Mouse (Mus musculus) MEL (cell line): ENCODE measurements around the gene Foxj3. TPM values are rescaled to one million over a fixed set of nuclear protein-coding genes. Genes with fewer than 3 reads are reported as not detected.

Experiments used
- DNase-seq: peaks from one replicate; pipeline ENCODE4 v3.0.0; 2011; ENCODE audit warnings: low read depth, low spot score
- H3K27ac ChIP-seq: 2 replicates; pipeline ENCODE4 v1.5.1; 2012; ENCODE audit warnings: low read depth, mild to moderate bottlenecking, control low read depth, low read length, moderate library complexity; ENCODE audit not compliant: control insufficient read depth
- H3K27me3 ChIP-seq, 2 experiments: fragments of 150-350 bp in 1 of 2; sonication (generic) in 1 of 2; 2 replicates each; pipeline ENCODE4 v1.6.1; 2012; ENCODE audit warnings: low read length in 2 of 2, mild to moderate bottlenecking in 2 of 2, improper control_type of control experiment in 1 of 2, moderate library complexity in 1 of 2; ENCODE audit not compliant: insufficient read depth in 2 of 2, control insufficient read depth in 1 of 2
- H3K36me3 ChIP-seq, 2 experiments: 2 replicates each; pipeline ENCODE4 v1.6.1; 2012 to 2014; ENCODE audit warnings: low read length in 2 of 2, improper control_type of control experiment in 1 of 2, inconsistent platforms in 1 of 2, mild to moderate bottlenecking in 1 of 2; ENCODE audit not compliant: insufficient read depth in 2 of 2, control insufficient read depth in 1 of 2
- H3K4me1 ChIP-seq, 2 experiments: fragments of 150-350 bp in 1 of 2; sonication (generic) in 1 of 2; 2 replicates each; pipeline ENCODE4 v1.6.1; 2012; ENCODE audit warnings: low read length in 2 of 2, improper control_type of control experiment in 1 of 2, mild to moderate bottlenecking in 1 of 2; ENCODE audit not compliant: insufficient read depth in 2 of 2, control insufficient read depth in 1 of 2
- H3K4me3 ChIP-seq, 2 experiments: fragments of 150-350 bp in 1 of 2; sonication (generic) in 1 of 2; 2 replicates each; pipeline ENCODE4 v1.5.1; 2012; ENCODE audit warnings: low read depth in 2 of 2, low read length in 2 of 2, mild to moderate bottlenecking in 2 of 2, moderate library complexity in 2 of 2, control low read depth in 1 of 2, improper control_type of control experiment in 1 of 2; ENCODE audit not compliant: control insufficient read depth in 1 of 2, insufficient read depth in 1 of 2
- H3K79me2 ChIP-seq: 2 replicates; pipeline ENCODE4 v1.6.1; 2012; ENCODE audit warnings: mild to moderate bottlenecking, low read length, moderate library complexity; ENCODE audit not compliant: control insufficient read depth, poor library complexity, insufficient read depth
- H3K9ac ChIP-seq: 2 replicates; pipeline ENCODE4 v1.6.1; 2012; ENCODE audit warnings: low read depth, mild to moderate bottlenecking, control low read depth, low read length, moderate library complexity; ENCODE audit not compliant: control insufficient read depth, poor library complexity, severe bottlenecking
- H3K9me3 ChIP-seq: fragments of 150-350 bp; sonication (generic); replicated peaks from 2 replicates; pipeline ENCODE4 v1.6.1; 2012; ENCODE audit warnings: mild to moderate bottlenecking, low read length, improper control_type of control experiment, moderate library complexity; ENCODE audit not compliant: insufficient read depth
- BHLHE40 ChIP-seq: IDR thresholded peaks from 2 replicates; pipeline ENCODE4 v1.6.1; 2012; ENCODE audit warnings: low read depth, mild to moderate bottlenecking, inconsistent platforms, low read length, improper control_type of control experiment, borderline replicate concordance
- CHD1 ChIP-seq: IDR thresholded peaks from 2 replicates; pipeline ENCODE4 v1.6.1; 2012; ENCODE audit warnings: low read depth, mild to moderate bottlenecking, inconsistent platforms, low read length, improper control_type of control experiment
- CHD2 ChIP-seq: IDR thresholded peaks from 2 replicates; pipeline ENCODE4 v1.6.1; 2011; ENCODE audit warnings: low read length, improper control_type of control experiment
- E2F4 ChIP-seq: IDR thresholded peaks from 2 replicates; pipeline ENCODE4 v1.6.1; 2011; ENCODE audit warnings: low read depth, low read length, improper control_type of control experiment, borderline replicate concordance
- EP300 ChIP-seq, 2 experiments: IDR thresholded peaks; 2 replicates each; pipeline ENCODE4 v1.6.1; 2011; ENCODE audit warnings: improper control_type of control experiment in 2 of 2, low read length in 2 of 2, low read depth in 1 of 2, mild to moderate bottlenecking in 1 of 2
- ETS1 ChIP-seq: IDR thresholded peaks from 2 replicates; pipeline ENCODE4 v1.6.1; 2012; ENCODE audit warnings: low read depth, mild to moderate bottlenecking, inconsistent platforms, low read length, improper control_type of control experiment, moderate library complexity
- GABPA ChIP-seq: IDR thresholded peaks from 2 replicates; pipeline ENCODE4 v1.6.1; 2012; ENCODE audit warnings: low read depth, mild to moderate bottlenecking, inconsistent platforms, low read length, improper control_type of control experiment, moderate library complexity
- GATA1 ChIP-seq: IDR thresholded peaks from 2 replicates; pipeline ENCODE4 v1.6.1; 2011; ENCODE audit warnings: low read depth, low read length, improper control_type of control experiment
- HCFC1 ChIP-seq: IDR thresholded peaks from 2 replicates; pipeline ENCODE4 v1.6.1; 2012; ENCODE audit warnings: low read depth, mild to moderate bottlenecking, inconsistent platforms, low read length, improper control_type of control experiment, moderate library complexity
- JUND ChIP-seq: IDR thresholded peaks from 2 replicates; pipeline ENCODE4 v1.6.1; 2011; ENCODE audit warnings: low read depth, mild to moderate bottlenecking, improper control_type of control experiment, low read length
- KAT2A ChIP-seq: conservative IDR thresholded peaks from 2 replicates; pipeline ENCODE4 v1.6.1; 2012; ENCODE audit warnings: low read depth, low read length, improper control_type of control experiment, inconsistent platforms
- MAX ChIP-seq: IDR thresholded peaks from 2 replicates; pipeline ENCODE4 v1.6.1; 2011; ENCODE audit warnings: low read length, improper control_type of control experiment
- MEF2A ChIP-seq: IDR thresholded peaks from 2 replicates; pipeline ENCODE4 v1.6.1; 2014; ENCODE audit warnings: low read depth, mild to moderate bottlenecking, inconsistent platforms, low read length, improper control_type of control experiment; ENCODE audit not compliant: poor library complexity, insufficient replicate concordance, severe bottlenecking; ENCODE audit errors: extremely low read depth
- MYB ChIP-seq: IDR thresholded peaks from 2 replicates; pipeline ENCODE4 v1.6.1; 2011; ENCODE audit warnings: mild to moderate bottlenecking, low read depth, low read length, improper control_type of control experiment
- MYC ChIP-seq: IDR thresholded peaks from 2 replicates; pipeline ENCODE4 v1.6.1; 2011; ENCODE audit warnings: low read depth, mild to moderate bottlenecking, low read length, improper control_type of control experiment, moderate library complexity
- NRF1 ChIP-seq: IDR thresholded peaks from 2 replicates; pipeline ENCODE4 v1.6.1; 2014; ENCODE audit warnings: low read depth, mild to moderate bottlenecking, inconsistent platforms, low read length, improper control_type of control experiment, moderate library complexity; ENCODE audit not compliant: poor library complexity, insufficient read depth, severe bottlenecking
- POLR2A ChIP-seq, 2 experiments: IDR thresholded peaks; 2 replicates each; pipeline ENCODE4 v1.6.1; 2011 to 2012; ENCODE audit warnings: low read length in 2 of 2, mild to moderate bottlenecking in 2 of 2, control low read depth in 1 of 2, improper control_type of control experiment in 1 of 2, low read depth in 1 of 2, moderate library complexity in 1 of 2; ENCODE audit not compliant: control insufficient read depth in 1 of 2, insufficient read depth in 1 of 2, poor library complexity in 1 of 2
- POLR2AphosphoS2 ChIP-seq: IDR thresholded peaks from 2 replicates; pipeline ENCODE4 v1.6.1; 2011; ENCODE audit warnings: low read length, improper control_type of control experiment
- POLR2AphosphoS5 ChIP-seq: IDR thresholded peaks from 2 replicates; pipeline ENCODE4 v1.6.1; 2012; ENCODE audit warnings: low read depth, borderline replicate concordance, mild to moderate bottlenecking, inconsistent platforms, low read length, moderate library complexity, mixed read lengths
- SMC3 ChIP-seq: IDR thresholded peaks from 2 replicates; pipeline ENCODE4 v1.6.1; 2011; ENCODE audit warnings: low read depth, low read length, improper control_type of control experiment
- TAL1 ChIP-seq: IDR thresholded peaks from 2 replicates; pipeline ENCODE4 v1.6.1; 2012; ENCODE audit warnings: mild to moderate bottlenecking, inconsistent platforms, low read length, moderate library complexity, mixed read lengths
- TBP ChIP-seq: IDR thresholded peaks from 2 replicates; pipeline ENCODE4 v1.8.0; 2011; ENCODE audit warnings: low read depth, low read length, improper control_type of control experiment
- TCF12 ChIP-seq: IDR thresholded peaks from 2 replicates; pipeline ENCODE4 v1.6.1; 2014; ENCODE audit warnings: low read depth, mild to moderate bottlenecking, inconsistent platforms, low read length, improper control_type of control experiment, moderate library complexity
- UBTF ChIP-seq: IDR thresholded peaks from 2 replicates; pipeline ENCODE4 v1.6.1; 2012; ENCODE audit warnings: low read depth, mild to moderate bottlenecking, inconsistent platforms, low read length, improper control_type of control experiment, moderate library complexity, borderline replicate concordance; ENCODE audit not compliant: insufficient read depth
- USF1 ChIP-seq: IDR thresholded peaks from 2 replicates; pipeline ENCODE4 v1.6.1; 2014; ENCODE audit warnings: low read depth, mild to moderate bottlenecking, inconsistent platforms, low read length, improper control_type of control experiment, moderate library complexity
- USF2 ChIP-seq, 2 experiments: IDR thresholded peaks; 2 replicates each; pipeline ENCODE4 v1.6.1; 2011 to 2012; ENCODE audit warnings: improper control_type of control experiment in 2 of 2, low read length in 2 of 2, borderline replicate concordance in 1 of 2, inconsistent platforms in 1 of 2, low read depth in 1 of 2, mild to moderate bottlenecking in 1 of 2; ENCODE audit not compliant: insufficient read depth in 1 of 2
- ZC3H11A ChIP-seq: IDR thresholded peaks from 2 replicates; pipeline ENCODE4 v1.6.1; 2012; ENCODE audit warnings: low read depth, mild to moderate bottlenecking, inconsistent platforms, low read length, improper control_type of control experiment
- ZKSCAN1 ChIP-seq: IDR thresholded peaks from 2 replicates; pipeline ENCODE4 v1.6.1; 2012; ENCODE audit warnings: low read depth, mild to moderate bottlenecking, inconsistent platforms, low read length, improper control_type of control experiment, moderate library complexity
- ZNF384 ChIP-seq: IDR thresholded peaks from 2 replicates; pipeline ENCODE4 v1.6.1; 2012; ENCODE audit warnings: low read depth, mild to moderate bottlenecking, inconsistent platforms, low read length, improper control_type of control experiment
- polyA plus RNA-seq, 2 experiments: library from polyadenylated mRNA; stranded (reverse) in 1 of 2; unstranded in 1 of 2; fragments of >175 nt in 1 of 2; fragments of >200 nt in 1 of 2; gene quantifications; 2 replicates each; pipeline versions ENCODE4 v1.2.1 to v1.2.4; 2012; ENCODE audit warnings: low replicate concordance in 2 of 2, low read depth in 1 of 2; ENCODE audit not compliant: insufficient read length in 2 of 2, insufficient read depth in 1 of 2, missing spikeins in 1 of 2
- total RNA-seq: library from RNA; depleted of rRNA; stranded (reverse); fragments of 300-350 nt; gene quantifications from 2 replicates; pipeline ENCODE4 v1.2.3, GENCODE M21; 2012

The Foxj3 gene
- total and polyA plus RNA-seq, 3 experiments = 11.0 to 27.0 TPM; not detected in 1

GRCm38 (mm10) chr4:119537436-119537835 is 632 bp downstream of the Foxj3 start:
- no peaks in the 10 kb centered on the region for H3K27me3 ChIP-seq
- no peak overlapping the region for H3K27ac ChIP-seq
- H3K9ac ChIP-seq = no peak overlapping the region
- peaks cover 0 to 21% of the 10 kb centered on the region in 2 experiments; a peak in 2 of 4 replicates for H3K36me3 ChIP-seq
- DNase-seq = no peak
- H3K4me3 ChIP-seq = no peak overlapping the region
- no peaks in the 10 kb centered on the region for H3K9me3 ChIP-seq
- H3K4me1 ChIP-seq = peaks cover 14 to 15% of the 10 kb centered on the region in 2 experiments
- peaks cover 31% of the 10 kb centered on the region for H3K79me2 ChIP-seq
- TF ChIP-seq CHD2 = no peak
- TF ChIP-seq NRF1 = no peak
- no peak for TF ChIP-seq ZNF384
- TF ChIP-seq POLR2AphosphoS2 = no peak
- no peak for TF ChIP-seq TAL1

- Histone ChIP-seq H3K9me3 (no peaks in the 10 kb centered on the region), H3K4me1 (peaks cover 14 to 15% of the 10 kb centered on the region in 2 experiments), H3K36me3 (peaks cover 0 to 24% of the 10 kb centered on the region in 2 experiments; a peak in 3 of 4 replicates), H3K79me2 (peaks cover 38% of the 10 kb centered on the region), H3K27me3 (no peaks in the 10 kb centered on the region), H3K9ac (peak within 1 kb of the TSS; percentile 97), H3K27ac (peak within 1 kb of the TSS; percentile 69), H3K4me3 (peak within 1 kb of the TSS; percentile 95)
- DNase-seq = peak; percentile 95
- TF ChIP-seq ZC3H11A (no peak), MYC (0 out of 2 replicates have a peak, but pooled peaks have one; percentile 23), TCF12 (peak; percentile 62; the same call in 1 of the 2 replicates), POLR2AphosphoS5 (no peak), TBP (no peak), ZNF384 (no peak), ZKSCAN1 (no peak), SMC3 (no peak; the same call in 1 of the 2 replicates), USF1 (peak; percentile 52; the same call in 1 of the 2 replicates), CHD1 (0 out of 2 replicates have a peak, but pooled peaks have one; percentile 48), E2F4 (no peak), JUND (no peak), GABPA (0 out of 2 replicates have a peak, but pooled peaks have one; percentile 33), UBTF (no peak), HCFC1 (peak; percentile 84), TAL1 (no peak), MEF2A (peak; percentile 36; the same call in 1 of the 2 replicates), MYB (no peak), EP300 (IDR thresholded peaks at IDR 0.05; ENCODE audit: low read depth in 1 of 2, low read length in 2 of 2) (no peak), POLR2A (IDR thresholded peaks at IDR 0.05; ENCODE audit: control insufficient read depth in 1 of 2, insufficient read depth in 1 of 2, low read depth in 1 of 2, low read length in 2 of 2, poor library complexity in 1 of 2) (peak; percentile 55 to 68; a peak in 2 of 4 replicates), GATA1 (no peak), KAT2A (peak; percentile 75), BHLHE40 (no peak), MAX (peak; percentile 68), ETS1 (peak; percentile 63), USF2 (IDR thresholded peaks at IDR 0.05; ENCODE audit: borderline replicate concordance in 1 of 2, insufficient read depth in 1 of 2, low read depth in 1 of 2, low read length in 2 of 2) (no peak)
Measured at GRCm38 (mm10) chr4:119539031-119539824, 2.4 kb downstream of the Foxj3 start, which contains the start of gene Frg2f1. TSS of gene Frg2f1 (minus strand) at chr4:119539529.
